Mouse (Mus musculus): Measurements from ENCODE around the gene Bex1. TPM values are rescaled to one million over a fixed set of nuclear protein-coding genes. Genes with fewer than 3 reads are reported as not detected.

Bex1 gene
- polyA plus RNA-seq, 1 experiment from 2014 or later = 100 TPM

Small RNAs within 50 kb of the gene (microRNA-seq; reads per million reads assigned to microRNA genes)
- not detected for gene Mir6383

Other genes starting within 250 kb of the Bex1 start
- gene Arxes2, start 221.7 kb downstream of the Bex1 start, polyA plus RNA-seq (2016; fragmentation: Nextera tagmentation; extraction: Ambion mirVana) = 91.6 and 92.4 TPM in 2 replicates
- gene Arxes1, start 182.1 kb downstream of the Bex1 start, polyA plus RNA-seq (2016; fragmentation: Nextera tagmentation; extraction: Ambion mirVana) = 38.1 and 40.5 TPM in 2 replicates
- 261 and 268 TPM in 2 replicates for gene Bex2, start 147.3 kb downstream of the Bex1 start, polyA plus RNA-seq (2016; fragmentation: Nextera tagmentation; extraction: Ambion mirVana)
- gene Nxf3, start 130.3 kb downstream of the Bex1 start, polyA plus RNA-seq (2016; fragmentation: Nextera tagmentation; extraction: Ambion mirVana) = 0.05 TPM in 1 of 2 replicates, not detected in the other
- 67.9 and 81.2 TPM in 2 replicates for gene Bex4, start 76.5 kb downstream of the Bex1 start, polyA plus RNA-seq (2016; fragmentation: Nextera tagmentation; extraction: Ambion mirVana)
- 201 and 220 TPM in 2 replicates for gene Tceal8, start 43.2 kb downstream of the Bex1 start, polyA plus RNA-seq (2016; fragmentation: Nextera tagmentation; extraction: Ambion mirVana)
- gene Tceal5, start 11.6 kb downstream of the Bex1 start, polyA plus RNA-seq (2016; fragmentation: Nextera tagmentation; extraction: Ambion mirVana) = 3.2 and 4.7 TPM in 2 replicates
- 0.44 and 0.64 TPM in 2 replicates for gene Tceal7, start 734 bp downstream of the Bex1 start, polyA plus RNA-seq (2016; fragmentation: Nextera tagmentation; extraction: Ambion mirVana)
- 496 and 558 TPM in 2 replicates for gene Tceal9, start 29.6 kb upstream of the Bex1 start, polyA plus RNA-seq (2016; fragmentation: Nextera tagmentation; extraction: Ambion mirVana)
- gene Bex3, start 54.7 kb upstream of the Bex1 start, polyA plus RNA-seq (2016; fragmentation: Nextera tagmentation; extraction: Ambion mirVana) = 633 and 675 TPM in 2 replicates

All from limb, embryonic 10.5 days (tissue).